Mouse (Mus musculus) midbrain, embryonic 15.5 days (tissue): ENCODE data around the gene Tmem54. TPM values are rescaled to one million over a fixed set of nuclear protein-coding genes. Genes with fewer than 3 reads are reported as not detected.

Source experiments
- ATAC-seq: fragments of 200-750 bp; cut with Nextera tagmentation; replicated peaks from 2 replicates; pipeline ENCODE4 v1.8.0; 2017; ENCODE audit warnings: moderate TSS enrichment
- H3K27ac ChIP-seq: fragments of 300-500 bp; sonication (generic); 2 replicates; pipeline ENCODE4 v1.5.1; 2015; ENCODE audit warnings: mild to moderate bottlenecking, inconsistent platforms
- H3K27me3 ChIP-seq: fragments of 300-500 bp; sonication (generic); replicated peaks from 2 replicates; pipeline ENCODE4 v1.6.1; 2015; ENCODE audit warnings: inconsistent platforms
- H3K36me3 ChIP-seq: fragments of 300-500 bp; sonication (generic); replicated peaks from 2 replicates; pipeline ENCODE4 v1.6.1; 2015; ENCODE audit warnings: inconsistent platforms
- H3K4me1 ChIP-seq: fragments of 300-500 bp; sonication (generic); 2 replicates; pipeline ENCODE4 v1.6.1; 2015; ENCODE audit warnings: inconsistent platforms
- H3K4me2 ChIP-seq: fragments of 300-500 bp; sonication (generic); 2 replicates; pipeline ENCODE4 v1.6.1; 2015; ENCODE audit warnings: inconsistent platforms, mild to moderate bottlenecking, moderate library complexity
- H3K4me3 ChIP-seq: fragments of 300-500 bp; sonication (generic); 2 replicates; pipeline ENCODE4 v1.5.1; 2015; ENCODE audit warnings: mild to moderate bottlenecking, inconsistent platforms
- H3K9ac ChIP-seq: fragments of 300-500 bp; sonication (generic); 2 replicates; pipeline ENCODE4 v1.6.1; 2015; ENCODE audit warnings: mild to moderate bottlenecking, inconsistent platforms
- H3K9me3 ChIP-seq: fragments of 300-500 bp; sonication (generic); 2 replicates; pipeline ENCODE4 v1.6.1; 2016; ENCODE audit warnings: inconsistent platforms
- WGBS: fragments of 180-500 bp; shearing (Covaris S2); methylation state at CpG from one replicate; pipeline ENCODE4 v1.1.7; 2015; ENCODE audit warnings: mixed read lengths; 5-methylcytosine and 5-hydroxymethylcytosine counted together
- polyA plus RNA-seq: library from polyadenylated mRNA; unstranded; fragments of >200 nt; fragmentation: Nextera tagmentation; extraction: Ambion mirVana; gene quantifications from 2 replicates; pipeline ENCODE4 v1.2.1, GENCODE M21; 2015

Tmem54 gene
- polyA plus RNA-seq, 1 experiment from 2014 or later: not detected

DNA sequence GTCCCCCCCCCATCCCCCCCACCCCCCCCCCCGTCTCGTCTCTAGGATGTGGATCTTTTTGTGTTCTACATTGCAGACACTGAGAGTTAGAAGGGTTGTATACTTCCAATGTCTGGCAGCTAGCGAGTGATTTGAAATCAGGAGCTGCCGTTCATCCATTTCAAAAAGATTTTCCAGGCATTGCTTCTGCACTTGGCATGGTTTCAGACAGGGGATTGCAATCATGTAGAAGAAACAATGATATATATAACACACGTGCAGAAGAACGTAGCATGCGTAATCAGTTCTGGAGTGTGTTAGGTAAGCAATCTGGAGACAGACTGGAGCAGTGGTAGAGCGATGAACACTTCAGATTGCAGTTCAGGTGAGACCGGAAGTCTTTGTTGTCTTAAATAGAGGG, 16.8 kb downstream of the Tmem54 start:
- H3K27me3 ChIP-seq: peaks cover 41% of the 10 kb centered on the region
- H3K36me3 ChIP-seq: no peaks in the 10 kb centered on the region
- H3K9me3 ChIP-seq: no peaks in the 10 kb centered on the region
- no peak overlapping the region for H3K4me3 ChIP-seq
- H3K27ac ChIP-seq: no peak overlapping the region; the same call in 1 of the 2 replicates
- H3K9ac ChIP-seq: no peak overlapping the region
- WGBS: 26% methylated on average over 9 of the region's 9 CpGs
- peak overlapping the region; percentile 98; the same call in 1 of the 2 replicates for H3K4me2 ChIP-seq
- ATAC-seq: no peak
- H3K4me1 ChIP-seq: peaks cover 51% of the 10 kb centered on the region

DNA sequence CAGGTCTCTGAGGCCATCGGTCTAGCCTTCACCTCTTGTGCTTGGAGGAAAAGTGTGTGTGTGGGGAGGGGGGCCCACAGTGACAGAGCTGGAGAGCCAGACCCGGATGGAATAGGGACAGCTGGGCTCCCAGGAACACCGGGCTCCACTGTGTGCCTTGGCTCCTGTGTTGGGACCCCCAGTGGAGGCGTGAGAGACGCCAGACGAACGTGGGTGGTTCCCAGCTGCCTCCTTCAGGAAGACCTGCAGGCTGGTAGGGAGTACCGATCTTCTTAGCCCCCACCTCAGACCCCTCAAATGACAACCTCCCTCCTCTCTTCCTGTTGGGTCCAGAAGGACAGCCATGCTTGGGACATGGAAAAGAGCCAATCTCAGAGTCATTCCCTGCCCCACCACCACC, 17.4 kb downstream of the Tmem54 start:
- peaks cover 51% of the 10 kb centered on the region for H3K4me1 ChIP-seq
- no peaks in the 10 kb centered on the region for H3K36me3 ChIP-seq
- no peak overlapping the region for H3K27ac ChIP-seq
- H3K4me3 ChIP-seq: no peak overlapping the region
- 41% methylated on average over 8 of the region's 8 CpGs for WGBS
- H3K4me2 ChIP-seq: no peak overlapping the region
- no peak for ATAC-seq
- no peaks in the 10 kb centered on the region for H3K9me3 ChIP-seq
- H3K27me3 ChIP-seq: peaks cover 38% of the 10 kb centered on the region
- no peak overlapping the region for H3K9ac ChIP-seq

DNA sequence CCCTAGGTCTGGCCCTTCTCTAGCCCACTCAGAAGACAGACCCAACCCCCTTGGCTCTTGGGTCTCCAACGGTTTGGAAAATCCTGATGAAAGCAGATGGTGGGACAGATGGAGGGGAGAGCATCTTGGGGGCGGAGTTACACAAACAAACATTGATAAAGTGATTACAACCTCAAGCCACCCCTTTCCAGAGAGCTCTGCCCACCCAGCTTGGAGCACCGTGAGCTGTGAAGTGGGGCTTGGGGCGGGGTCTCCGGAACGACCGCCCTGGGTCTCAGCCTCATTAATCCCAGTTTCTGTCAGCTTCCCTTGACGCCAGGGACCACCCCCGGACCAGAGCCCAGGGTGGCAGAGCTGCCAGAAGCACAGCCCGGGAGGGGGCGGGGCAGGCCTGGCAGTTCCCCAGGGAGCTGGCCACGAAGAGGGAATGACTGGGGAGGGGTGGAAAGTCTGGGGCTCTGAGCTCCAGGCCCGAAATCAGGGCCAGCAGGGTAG, 19.4 kb downstream of the Tmem54 start:
- 6% methylated on average over 13 of the region's 13 CpGs for WGBS
- H3K9ac ChIP-seq: no peak overlapping the region
- H3K4me1 ChIP-seq: peaks cover 65% of the 10 kb centered on the region
- H3K36me3 ChIP-seq: no peaks in the 10 kb centered on the region
- no peak overlapping the region; the same call in 1 of the 2 replicates for H3K4me3 ChIP-seq
- H3K27ac ChIP-seq: no peak overlapping the region
- peaks cover 21% of the 10 kb centered on the region for H3K27me3 ChIP-seq
- H3K9me3 ChIP-seq: no peaks in the 10 kb centered on the region
- ATAC-seq: no peak
- peak overlapping the region; percentile 43 for H3K4me2 ChIP-seq

DNA sequence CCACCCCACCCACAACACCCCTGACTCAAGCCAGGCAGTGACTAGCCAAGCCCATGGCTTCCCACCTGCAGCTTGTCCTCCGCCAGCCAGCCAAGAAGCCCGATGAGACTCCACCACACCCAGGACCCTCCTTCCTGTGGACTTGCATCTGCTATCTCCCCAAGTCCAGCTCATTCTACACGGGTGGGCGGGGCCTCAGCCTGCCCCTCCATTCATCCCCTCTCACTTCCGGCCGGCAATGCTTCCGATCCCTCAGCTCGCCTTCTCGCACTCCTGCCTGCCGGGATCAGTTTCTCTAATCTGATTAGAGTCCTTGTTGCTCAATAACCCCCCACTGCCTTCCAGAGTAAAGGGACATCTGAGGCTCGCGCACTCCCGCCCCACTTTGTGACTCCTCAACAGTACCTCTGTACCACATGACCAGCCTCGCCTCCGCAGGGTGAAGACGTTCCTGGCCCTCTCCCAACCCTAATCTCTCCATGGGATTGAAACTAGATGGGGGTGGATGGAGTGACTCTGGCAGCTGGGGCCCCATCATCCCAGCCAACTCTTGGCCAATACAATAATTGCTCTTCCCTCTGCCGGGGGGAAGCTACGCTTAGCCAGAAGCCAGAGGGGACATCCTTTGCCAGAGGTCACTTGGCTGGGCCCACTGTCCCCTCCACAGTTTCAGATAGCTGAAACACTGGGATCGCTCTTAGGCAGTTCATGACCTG, 20.5 kb downstream of the Tmem54 start:
- peak overlapping the region; percentile 18 for H3K4me3 ChIP-seq
- no peak overlapping the region for H3K27ac ChIP-seq
- H3K9me3 ChIP-seq: no peaks in the 10 kb centered on the region
- H3K27me3 ChIP-seq: peaks cover 15% of the 10 kb centered on the region
- no peaks in the 10 kb centered on the region for H3K36me3 ChIP-seq
- no peak overlapping the region for H3K9ac ChIP-seq
- no peak for ATAC-seq
- peak overlapping the region; percentile 43 for H3K4me2 ChIP-seq
- peaks cover 61% of the 10 kb centered on the region for H3K4me1 ChIP-seq
- WGBS: 12% methylated on average over 19 of the region's 19 CpGs

DNA sequence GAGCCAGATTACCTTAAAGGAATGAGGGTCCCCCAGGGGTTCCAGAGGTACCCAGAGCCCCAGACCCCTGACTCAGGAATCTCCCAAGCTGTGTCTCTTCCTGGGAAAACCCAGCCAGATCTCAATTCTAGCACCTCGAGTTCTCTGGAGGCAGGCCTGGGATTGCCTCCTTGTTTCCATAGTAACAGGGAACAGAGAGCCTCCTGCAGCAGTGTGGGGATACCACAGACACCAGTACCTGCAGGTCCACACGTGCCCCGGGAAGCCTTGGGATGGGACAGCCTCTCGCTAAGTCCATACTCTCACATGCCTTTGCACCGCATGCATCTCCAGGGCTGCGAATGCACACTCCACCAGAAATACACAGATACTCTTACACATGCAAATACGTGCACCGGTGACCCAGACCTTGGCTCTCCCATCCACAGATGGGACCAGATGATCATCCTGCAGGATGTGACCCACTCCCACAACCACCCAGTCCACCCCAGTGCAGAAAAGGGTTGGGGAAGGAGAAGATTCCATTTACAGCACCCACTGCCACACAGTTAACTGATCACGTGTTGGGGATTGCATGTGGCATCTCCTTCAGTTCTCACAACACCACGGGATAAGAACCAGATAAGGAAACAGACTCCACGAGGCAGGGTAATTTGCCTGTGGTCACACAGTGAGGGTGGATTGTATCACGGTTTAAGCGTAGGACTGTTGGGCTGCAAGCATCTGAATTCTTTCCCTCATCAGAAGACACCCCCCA, 23.4 kb downstream of the Tmem54 start:
- no peak overlapping the region for H3K4me2 ChIP-seq
- no peaks in the 10 kb centered on the region for H3K9me3 ChIP-seq
- WGBS: 58% methylated on average over 13 of the region's 13 CpGs
- no peak overlapping the region for H3K9ac ChIP-seq
- H3K36me3 ChIP-seq: no peaks in the 10 kb centered on the region
- no peak overlapping the region for H3K4me3 ChIP-seq
- ATAC-seq: no peak
- no peak overlapping the region for H3K27ac ChIP-seq
- H3K4me1 ChIP-seq: peaks cover 45% of the 10 kb centered on the region
- peaks cover 4% of the 10 kb centered on the region; the same call in 1 of the 2 replicates for H3K27me3 ChIP-seq

DNA sequence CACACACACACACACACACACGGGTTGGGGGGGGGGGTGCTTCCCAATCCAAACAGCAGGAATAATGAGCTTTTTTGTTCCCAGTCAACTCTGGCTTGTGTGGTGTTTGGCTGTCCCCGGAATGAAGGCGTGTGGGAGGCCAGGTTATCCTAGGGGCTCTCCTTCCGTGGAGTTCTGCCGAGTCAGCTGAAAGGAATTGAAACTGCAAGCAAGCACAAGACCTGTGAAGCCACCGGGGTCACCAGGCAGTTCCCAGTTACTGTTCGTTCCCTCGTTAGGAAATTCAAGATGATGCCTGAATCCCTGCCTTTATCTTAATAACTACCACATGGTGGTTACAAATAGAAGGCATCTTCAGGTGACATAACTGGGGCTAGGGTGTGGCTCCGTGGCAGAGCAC, 24.0 kb downstream of the Tmem54 start:
- H3K9me3 ChIP-seq: no peaks in the 10 kb centered on the region
- ATAC-seq: no peak
- H3K4me3 ChIP-seq: no peak overlapping the region
- H3K27ac ChIP-seq: no peak overlapping the region
- no peak overlapping the region for H3K9ac ChIP-seq
- H3K4me1 ChIP-seq: peaks cover 44% of the 10 kb centered on the region
- WGBS: 52% methylated on average over 9 of the region's 9 CpGs
- 0 out of 2 replicates have a peak, but pooled peaks cover 3% of the 10 kb centered on the region for H3K27me3 ChIP-seq
- H3K36me3 ChIP-seq: no peaks in the 10 kb centered on the region
- H3K4me2 ChIP-seq: no peak overlapping the region

DNA sequence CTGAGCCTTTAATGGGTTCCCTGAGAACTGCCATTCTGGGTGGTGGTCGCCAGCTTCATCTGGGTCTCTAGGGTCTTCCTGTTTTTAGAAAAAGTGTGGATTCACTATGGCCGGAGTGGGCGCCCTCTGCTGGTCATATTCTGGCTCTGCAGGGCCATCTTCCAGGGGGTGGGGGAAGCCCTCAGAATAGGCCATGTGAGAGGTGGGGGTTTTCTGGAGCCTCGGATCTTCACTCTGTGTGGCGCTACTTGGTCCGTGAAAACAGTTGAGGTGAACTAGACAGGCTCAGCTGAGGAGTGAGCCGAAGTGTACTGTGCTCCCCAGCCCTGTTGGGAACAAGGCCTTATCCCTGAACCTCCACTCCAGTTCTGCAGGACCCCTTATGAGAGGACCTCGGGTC, 24.8 kb downstream of the Tmem54 start:
- H3K36me3 ChIP-seq: no peaks in the 10 kb centered on the region
- H3K27ac ChIP-seq: no peak overlapping the region
- ATAC-seq: peak; percentile 57; the same call in 1 of the 2 replicates
- 5% methylated on average over 8 of the region's 8 CpGs for WGBS
- peaks cover 40% of the 10 kb centered on the region for H3K4me1 ChIP-seq
- 0 out of 2 replicates have a peak, but pooled peaks cover 5% of the 10 kb centered on the region for H3K27me3 ChIP-seq
- H3K4me3 ChIP-seq: peak overlapping the region; percentile 7; the same call in 1 of the 2 replicates
- no peaks in the 10 kb centered on the region for H3K9me3 ChIP-seq
- H3K9ac ChIP-seq: no peak overlapping the region
- peak overlapping the region; percentile 29 for H3K4me2 ChIP-seq

DNA sequence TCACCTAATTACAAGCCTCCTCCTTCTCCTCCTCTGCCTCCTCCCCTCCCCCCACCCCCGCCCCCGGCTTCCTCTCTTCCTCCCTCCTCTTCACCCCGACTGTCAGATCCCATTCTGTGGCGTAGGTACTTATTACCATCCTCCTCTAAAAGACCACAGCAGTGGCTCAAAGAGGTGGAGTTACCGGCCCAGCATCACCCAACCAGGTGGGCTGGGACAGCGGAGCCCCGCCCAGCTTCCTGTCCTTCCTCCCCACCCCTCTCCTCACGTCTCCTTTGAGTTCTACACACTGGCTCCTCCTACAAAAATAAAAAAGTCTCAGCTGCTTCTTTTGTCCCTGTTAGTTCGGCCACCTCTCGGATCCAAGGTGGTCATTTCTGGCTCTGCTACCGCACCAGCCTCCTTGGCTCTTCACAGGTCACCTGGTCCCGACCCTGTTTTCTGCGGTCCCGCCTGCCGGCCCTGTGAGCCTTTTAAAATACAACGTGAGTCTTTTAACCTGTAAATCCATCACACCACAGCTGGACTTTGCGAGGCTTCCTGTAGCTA, 25.5 kb downstream of the Tmem54 start:
- Histone ChIP-seq H3K36me3 (no peaks in the 10 kb centered on the region), H3K4me1 (peaks cover 33% of the 10 kb centered on the region), H3K27ac (no peak overlapping the region), H3K9ac (no peak overlapping the region), H3K27me3 (peaks cover 10% of the 10 kb centered on the region), H3K9me3 (no peaks in the 10 kb centered on the region), H3K4me2 (peak overlapping the region; percentile 29), H3K4me3 (peak overlapping the region; percentile 7; the same call in 1 of the 2 replicates)
- 9% methylated on average over 17 of the region's 17 CpGs for WGBS
- peak; percentile 58 for ATAC-seq

DNA sequence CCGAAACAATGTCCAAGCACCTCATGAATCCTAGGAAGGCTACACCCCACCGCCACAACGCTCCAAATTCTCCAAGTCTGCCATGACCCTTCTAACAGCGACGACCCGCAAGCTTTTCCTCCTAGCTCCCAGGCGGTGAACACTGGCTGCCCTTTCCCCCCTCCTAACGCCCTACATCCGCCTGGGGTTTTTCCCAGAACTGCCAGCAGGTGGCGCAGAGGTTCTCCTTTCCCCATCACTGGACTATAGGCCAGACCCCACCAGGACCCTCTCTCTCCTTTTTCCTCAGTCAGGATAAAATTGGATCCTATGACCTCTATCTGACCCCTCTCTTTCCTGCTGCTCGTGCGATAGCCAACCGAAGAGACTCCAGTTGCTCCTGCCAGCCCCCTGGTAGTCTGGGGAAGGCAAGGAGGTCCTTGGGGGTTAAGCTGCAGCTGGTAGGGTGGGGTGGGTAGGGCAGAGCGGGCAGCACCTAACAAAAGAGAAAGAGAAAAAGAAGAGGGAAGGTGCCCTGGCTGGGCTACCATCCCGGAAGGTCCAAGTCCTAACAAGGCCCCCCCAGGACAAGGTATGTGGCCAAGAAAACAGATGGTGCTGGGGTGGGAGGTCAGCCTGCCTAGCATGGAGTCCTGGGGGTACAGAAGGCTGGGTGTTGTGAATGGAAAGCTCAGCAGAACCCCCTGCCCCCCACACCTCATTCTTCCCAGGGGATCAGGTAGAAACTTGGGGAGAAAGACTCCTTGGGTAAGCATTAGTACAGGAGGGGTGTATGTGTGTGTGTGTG, 29.6 kb downstream of the Tmem54 start:
- Histone ChIP-seq H3K9me3 (no peaks in the 10 kb centered on the region), H3K27ac (no peak overlapping the region), H3K4me3 (no peak overlapping the region), H3K4me2 (peak overlapping the region; percentile 32; the same call in 1 of the 2 replicates), H3K27me3 (peaks cover 24% of the 10 kb centered on the region), H3K4me1 (peaks cover 23% of the 10 kb centered on the region), H3K9ac (no peak overlapping the region), H3K36me3 (no peaks in the 10 kb centered on the region)
- WGBS: 12% methylated on average over 15 of the region's 15 CpGs
- no peak for ATAC-seq

DNA sequence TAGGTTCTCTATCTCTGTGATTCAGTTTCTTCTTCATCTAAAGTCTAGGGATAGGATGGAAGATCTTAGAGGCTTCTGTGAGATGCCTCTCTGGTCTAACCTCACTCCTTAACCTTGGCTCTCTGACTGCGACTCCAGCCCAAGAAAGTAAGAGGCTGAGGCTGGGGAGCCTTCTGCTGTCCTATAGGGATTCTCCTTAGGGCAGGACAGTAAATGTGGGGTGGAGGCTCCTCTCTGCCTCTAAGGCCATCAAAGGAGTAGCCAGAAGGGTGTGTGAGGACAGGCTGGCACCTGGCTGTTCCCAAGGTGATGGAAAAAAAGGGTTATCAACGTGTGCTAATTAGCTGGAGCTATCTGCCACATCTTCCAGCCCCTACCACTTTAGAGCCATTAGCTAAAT, 30.3 kb downstream of the Tmem54 start:
- 57% methylated on average over 2 of the region's 2 CpGs for WGBS
- H3K4me3 ChIP-seq: no peak overlapping the region
- H3K27ac ChIP-seq: no peak overlapping the region
- no peak for ATAC-seq
- no peaks in the 10 kb centered on the region for H3K9me3 ChIP-seq
- H3K9ac ChIP-seq: no peak overlapping the region
- no peaks in the 10 kb centered on the region for H3K36me3 ChIP-seq
- H3K4me1 ChIP-seq: peaks cover 17% of the 10 kb centered on the region
- H3K4me2 ChIP-seq: no peak overlapping the region
- peaks cover 24% of the 10 kb centered on the region for H3K27me3 ChIP-seq

DNA sequence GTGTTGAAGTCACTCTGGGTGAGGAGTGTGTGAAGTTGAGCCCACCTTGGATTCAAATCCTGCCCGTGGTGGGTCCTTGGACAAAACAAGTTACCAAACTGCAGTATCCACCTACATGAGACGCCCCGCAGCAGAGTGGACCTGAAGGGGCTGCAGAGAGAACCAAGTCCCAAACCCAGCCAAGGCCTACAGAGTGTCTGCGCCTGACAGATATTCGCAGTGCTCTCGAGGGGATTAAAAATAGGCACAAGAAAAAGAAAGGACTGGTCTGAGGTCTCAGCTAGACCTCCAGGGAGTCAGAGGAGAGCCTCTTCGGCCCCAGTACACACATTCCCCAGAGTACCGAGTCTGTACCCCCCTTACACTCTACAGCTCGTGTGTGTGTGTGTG, 30.8 kb downstream of the Tmem54 start:
- no peak; the same call in 1 of the 2 replicates for ATAC-seq
- H3K9me3 ChIP-seq: no peaks in the 10 kb centered on the region
- H3K4me1 ChIP-seq: peaks cover 17% of the 10 kb centered on the region
- H3K4me3 ChIP-seq: peak overlapping the region; percentile 57
- no peaks in the 10 kb centered on the region for H3K36me3 ChIP-seq
- WGBS: 33% methylated on average over 9 of the region's 9 CpGs
- H3K9ac ChIP-seq: peak overlapping the region; percentile 67
- no peak overlapping the region for H3K27ac ChIP-seq
- H3K4me2 ChIP-seq: peak overlapping the region; percentile 96
- H3K27me3 ChIP-seq: peaks cover 24% of the 10 kb centered on the region
